Mouse (Mus musculus) kidney, adult 11 months (tissue): ENCODE data around the gene Naa15.

ENCODE experiments used
- DNase-seq: peaks from one replicate; pipeline ENCODE4 v3.0.0; 2022

The Naa15 gene

DNA sequence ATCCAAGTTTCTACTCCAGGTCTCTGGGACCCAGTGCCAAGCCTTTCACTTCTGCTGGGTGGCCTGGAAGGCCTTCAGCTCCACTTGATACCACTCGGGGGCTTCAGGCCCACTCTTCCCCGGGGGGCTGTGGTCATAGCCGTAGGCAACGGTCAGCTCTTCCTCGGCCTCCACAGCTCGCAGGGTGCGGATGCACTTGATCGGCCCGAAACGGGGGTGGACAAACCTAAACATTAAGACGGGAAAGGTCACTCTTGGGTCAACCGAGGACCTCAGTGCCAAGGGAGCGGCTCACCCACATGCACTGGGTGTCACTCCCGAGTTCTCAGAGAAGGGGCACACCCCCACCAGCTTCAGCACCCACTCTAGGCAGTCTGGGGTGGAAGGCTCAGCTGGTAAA is 106.3 kb downstream of the Naa15 start:
- DNase-seq, result no peak

DNA sequence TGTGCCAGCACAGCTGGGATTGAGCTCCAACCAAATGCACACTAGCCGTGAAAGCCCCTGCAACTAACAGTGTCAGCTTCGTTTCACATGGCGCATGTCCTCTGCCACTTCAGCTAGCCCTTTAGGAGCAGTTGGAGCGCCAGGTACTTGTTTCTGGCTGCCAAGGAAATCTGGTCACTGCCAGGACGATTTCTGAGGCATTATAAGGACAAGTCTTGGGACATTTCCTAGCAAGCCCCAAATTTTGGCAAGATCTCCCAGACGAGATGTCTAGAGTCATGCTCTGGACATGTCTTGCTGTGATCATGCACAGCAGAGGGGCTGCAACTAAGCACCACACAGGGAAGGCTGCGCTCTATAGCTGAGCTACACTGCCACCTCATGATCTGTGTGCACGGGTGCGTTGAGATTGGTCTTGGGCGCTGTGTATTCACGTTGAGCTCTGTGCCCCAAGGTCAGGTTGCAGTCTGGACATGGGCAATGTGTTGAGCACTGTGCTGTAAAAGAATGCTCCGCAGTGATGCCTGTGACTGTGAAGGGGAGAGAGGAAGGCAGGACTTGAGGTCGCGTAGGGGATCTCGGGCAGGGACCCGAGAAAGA is 110.3 kb downstream of the Naa15 start:
- DNase-seq, result no peak
